Mouse (Mus musculus) liver, adult 2 months (tissue): Measurements from ENCODE around the gene Tgfbr1. TPM values are rescaled to one million over a fixed set of nuclear protein-coding genes. Genes with fewer than 3 reads are reported as not detected.

ENCODE experiments used
- DNase-seq: peaks from one replicate; pipeline ENCODE4 v3.0.0-alpha.2; 2011; ENCODE audit warnings: low read depth, low spot score; ENCODE audit errors: extremely low read depth
- H3K27ac ChIP-seq: fragments of 200-500 bp; replicated peaks from 2 replicates; pipeline ENCODE4 v1.5.1; 2012; ENCODE audit warnings: low read depth, mild to moderate bottlenecking, control low read depth, inconsistent platforms, low read length; ENCODE audit not compliant: insufficient read depth
- H3K27me3 ChIP-seq: fragments of 200-500 bp; 2 replicates; pipeline ENCODE4 v1.6.1; 2012; ENCODE audit warnings: mild to moderate bottlenecking, moderate library complexity, low read length, inconsistent platforms; ENCODE audit not compliant: control insufficient read depth, insufficient read depth
- H3K36me3 ChIP-seq: fragments of 200-500 bp; 2 replicates; pipeline ENCODE4 v1.6.1; 2012; ENCODE audit warnings: low read length, inconsistent platforms; ENCODE audit not compliant: control insufficient read depth, insufficient read depth
- H3K4me1 ChIP-seq: fragments of 200-500 bp; 2 replicates; pipeline ENCODE4 v1.6.1; 2011; ENCODE audit warnings: low read length; ENCODE audit not compliant: control insufficient read depth, insufficient read depth
- H3K4me3 ChIP-seq: fragments of 200-500 bp; 2 replicates; pipeline ENCODE4 v1.5.1; 2011; ENCODE audit warnings: low read depth, mild to moderate bottlenecking, control low read depth, low read length, moderate library complexity; ENCODE audit not compliant: insufficient read depth
- H3K79me2 ChIP-seq: fragments of 200-500 bp; 2 replicates; pipeline ENCODE4 v1.6.1; 2012; ENCODE audit warnings: inconsistent platforms, mild to moderate bottlenecking, low read length, moderate library complexity; ENCODE audit not compliant: control insufficient read depth, insufficient read depth
- H3K9ac ChIP-seq: fragments of 200-500 bp; 2 replicates; pipeline ENCODE4 v1.6.1; 2012; ENCODE audit warnings: low read depth, mild to moderate bottlenecking, control low read depth, inconsistent platforms, low read length
- CTCF ChIP-seq: fragments of 200-500 bp; IDR thresholded peaks from 2 replicates; pipeline ENCODE4 v1.5.1; 2011; ENCODE audit warnings: low read depth, low read length, control low read depth
- POLR2A ChIP-seq: fragments of 200-500 bp; IDR thresholded peaks from 2 replicates; pipeline ENCODE4 v1.6.1; 2011; ENCODE audit warnings: low read length, control low read depth; ENCODE audit not compliant: insufficient read depth; ENCODE audit errors: extremely low read depth
- WGBS: fragments of 180-500 bp; shearing (Covaris S2); methylation state at CpG from one replicate; pipeline ENCODE4 v1.1.7; 2018; 5-methylcytosine and 5-hydroxymethylcytosine counted together
- polyA plus RNA-seq: library from polyadenylated mRNA; depleted of rRNA; stranded (reverse); fragments of >200 nt; gene quantifications from 2 replicates; pipeline ENCODE4 v1.2.3, GENCODE M21; 2012
- total RNA-seq: library from RNA; depleted of rRNA; stranded (reverse); fragments of >200 nt; gene quantifications from 2 replicates; pipeline ENCODE4 v1.2.3, GENCODE M21; 2014

Tgfbr1 gene
- total and polyA plus RNA-seq, 2 experiments, result 3.9 to 15.4 TPM

DNA sequence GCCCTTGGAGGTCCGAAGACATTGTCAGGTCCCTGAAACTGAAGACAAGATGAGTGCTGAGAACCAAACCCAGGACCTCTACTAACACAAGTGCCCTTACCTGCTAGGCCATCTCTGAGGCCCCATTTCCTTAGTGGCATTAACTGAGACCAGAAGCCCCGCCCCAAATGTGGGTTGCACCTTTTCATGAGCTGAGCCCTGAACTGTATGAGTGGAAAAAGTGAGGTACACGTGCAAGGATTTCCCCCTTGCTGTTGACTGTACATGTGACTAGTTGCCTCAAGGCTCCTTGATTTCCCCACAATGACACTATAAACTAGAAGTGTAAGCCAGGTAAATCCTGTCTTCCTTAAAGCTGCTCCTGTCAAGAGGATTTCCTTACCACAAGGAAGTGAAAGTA, 30.7 kb upstream of the Tgfbr1 start:
- Histone ChIP-seq H3K79me2 (no peaks in the 10 kb centered on the region), H3K27ac (no peak overlapping the region), H3K4me1 (no peaks in the 10 kb centered on the region), H3K27me3 (no peaks in the 10 kb centered on the region), H3K4me3 (no peak overlapping the region), H3K9ac (no peak overlapping the region), H3K36me3 (no peaks in the 10 kb centered on the region)
- WGBS, result 84% methylated on average over 3 of the region's 3 CpGs
- TF ChIP-seq POLR2A (no peak), CTCF (no peak)
- no peak for DNase-seq

- no peak for DNase-seq
- WGBS, result 81% methylated on average over 1 of the region's 1 CpGs
- Histone ChIP-seq H3K4me3 (no peak overlapping the region), H3K79me2 (no peaks in the 10 kb centered on the region), H3K27me3 (no peaks in the 10 kb centered on the region), H3K27ac (no peak overlapping the region), H3K9ac (no peak overlapping the region), H3K36me3 (no peaks in the 10 kb centered on the region), H3K4me1 (no peaks in the 10 kb centered on the region)
- no peak for TF ChIP-seq POLR2A
- no peak for TF ChIP-seq CTCF
These were observed 28.8 kb upstream of the Tgfbr1 start for GRCm38 (mm10) chr4:47324206-47324605.

DNA sequence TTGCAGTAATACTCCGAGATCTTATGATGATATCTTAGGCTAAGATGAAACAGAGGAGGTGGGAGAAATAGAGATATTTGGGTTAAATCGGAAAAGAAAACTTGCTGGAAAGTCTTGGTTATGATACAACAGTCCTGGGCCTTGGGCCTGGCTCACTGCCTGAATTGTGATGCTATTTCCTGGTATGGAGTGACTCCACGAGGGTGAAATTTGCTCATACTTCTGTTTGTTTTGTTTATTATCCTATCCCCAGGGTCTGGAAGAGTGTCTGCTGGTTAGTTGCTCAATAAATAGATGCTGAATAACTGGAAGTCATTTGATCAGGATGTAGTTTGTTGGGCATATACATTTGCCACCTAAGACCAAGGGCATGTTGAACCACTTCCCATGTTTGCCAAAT, 25.2 kb upstream of the Tgfbr1 start:
- WGBS, result 73% methylated on average over 3 of the region's 3 CpGs
- no peak overlapping the region for H3K4me3 ChIP-seq
- no peaks in the 10 kb centered on the region for H3K4me1 ChIP-seq
- H3K9ac ChIP-seq, result no peak overlapping the region
- no peak for DNase-seq
- H3K79me2 ChIP-seq, result no peaks in the 10 kb centered on the region
- H3K27ac ChIP-seq, result no peak overlapping the region
- H3K27me3 ChIP-seq, result no peaks in the 10 kb centered on the region
- TF ChIP-seq CTCF (no peak), POLR2A (no peak)
- H3K36me3 ChIP-seq, result no peaks in the 10 kb centered on the region

GRCm38 (mm10) chr4:47329285-47329684, 23.7 kb upstream of the Tgfbr1 start:
- Histone ChIP-seq H3K9ac (no peak overlapping the region), H3K79me2 (no peaks in the 10 kb centered on the region), H3K4me1 (no peaks in the 10 kb centered on the region), H3K27ac (no peak overlapping the region), H3K36me3 (no peaks in the 10 kb centered on the region), H3K4me3 (no peak overlapping the region), H3K27me3 (no peaks in the 10 kb centered on the region)
- no peak for TF ChIP-seq POLR2A
- no peak for TF ChIP-seq CTCF
- 8% methylated on average over 1 of the region's 1 CpGs for WGBS
- no peak for DNase-seq

- no peaks in the 10 kb centered on the region for H3K79me2 ChIP-seq
- no peak overlapping the region for H3K9ac ChIP-seq
- H3K4me3 ChIP-seq, result no peak overlapping the region
- H3K4me1 ChIP-seq, result no peaks in the 10 kb centered on the region
- no peak for DNase-seq
- 90% methylated on average over 13 of the region's 13 CpGs for WGBS
- no peak overlapping the region for H3K27ac ChIP-seq
- TF ChIP-seq CTCF (no peak), POLR2A (no peak)
- H3K36me3 ChIP-seq, result no peaks in the 10 kb centered on the region
- H3K27me3 ChIP-seq, result no peaks in the 10 kb centered on the region
These were observed 22.5 kb upstream of the Tgfbr1 start for GRCm38 (mm10) chr4:47330378-47331052.

GRCm38 (mm10) chr4:47332812-47333343, 20.1 kb upstream of the Tgfbr1 start:
- 89% methylated on average over 6 of the region's 6 CpGs for WGBS
- no peak overlapping the region for H3K4me3 ChIP-seq
- no peaks in the 10 kb centered on the region for H3K4me1 ChIP-seq
- TF ChIP-seq POLR2A, result no peak
- no peak for TF ChIP-seq CTCF
- no peak for DNase-seq
- H3K79me2 ChIP-seq, result no peaks in the 10 kb centered on the region
- H3K36me3 ChIP-seq, result no peaks in the 10 kb centered on the region
- no peaks in the 10 kb centered on the region for H3K27me3 ChIP-seq
- H3K27ac ChIP-seq, result no peak overlapping the region
- no peak overlapping the region for H3K9ac ChIP-seq
